Mouse (Mus musculus) midbrain, postnatal 0 days (tissue): ENCODE results near the gene Ppp2r5e. TPM values are rescaled to one million over a fixed set of nuclear protein-coding genes. Genes with fewer than 3 reads are reported as not detected.

Experiments
- ATAC-seq: fragments of 200-750 bp; cut with Nextera tagmentation; 2 replicates; pipeline ENCODE4 v1.8.0; 2017; ENCODE audit warnings: moderate number of reproducible peaks, mild to moderate bottlenecking, moderate TSS enrichment, moderate library complexity; ENCODE audit not compliant: low FRiP score
- DNase-seq: peaks from one replicate; pipeline ENCODE4 v3.0.0-alpha.2; 2015; ENCODE audit warnings: low spot score
- H3K27ac ChIP-seq: fragments of 300-500 bp; sonication (generic); 2 replicates; pipeline ENCODE4 v1.5.1; 2014; ENCODE audit warnings: low read depth, mild to moderate bottlenecking, low read length, mixed read lengths
- H3K27me3 ChIP-seq: fragments of 300-500 bp; sonication (generic); 2 replicates; pipeline ENCODE4 v1.6.1; 2014; ENCODE audit warnings: low read length, control low read depth, mixed read lengths; ENCODE audit not compliant: insufficient read depth
- H3K36me3 ChIP-seq: fragments of 300-500 bp; sonication (generic); 2 replicates; pipeline ENCODE4 v1.6.1; 2014; ENCODE audit warnings: low read length, control low read depth, mixed read lengths; ENCODE audit not compliant: insufficient read depth
- H3K4me1 ChIP-seq: fragments of 300-500 bp; sonication (generic); 2 replicates; pipeline ENCODE4 v1.6.1; 2014; ENCODE audit warnings: mild to moderate bottlenecking, control low read depth, antibody characterized with exemption, low read length, mixed read lengths; ENCODE audit not compliant: insufficient read depth
- H3K4me2 ChIP-seq: fragments of 300-500 bp; sonication (generic); 2 replicates; pipeline ENCODE4 v1.6.1; 2014; ENCODE audit warnings: low read depth, mild to moderate bottlenecking, low read length, mixed read lengths; ENCODE audit not compliant: poor library complexity, severe bottlenecking
- H3K4me3 ChIP-seq: fragments of 300-500 bp; sonication (generic); 2 replicates; pipeline ENCODE4 v1.5.1; 2014; ENCODE audit warnings: low read depth, mild to moderate bottlenecking, low read length, moderate library complexity
- H3K9ac ChIP-seq: fragments of 300-500 bp; sonication (generic); replicated peaks from 2 replicates; pipeline ENCODE4 v1.6.1; 2014; ENCODE audit warnings: mild to moderate bottlenecking, low read length, moderate library complexity, mixed read lengths; ENCODE audit not compliant: poor library complexity, severe bottlenecking
- H3K9me3 ChIP-seq: fragments of 300-500 bp; sonication (generic); 2 replicates; pipeline ENCODE4 v1.6.1; 2016; ENCODE audit warnings: low read length, control low read depth
- CTCF ChIP-seq: IDR thresholded peaks from 2 replicates; pipeline ENCODE4 v1.5.1; 2016; ENCODE audit warnings: antibody characterized with exemption, mild to moderate bottlenecking
- WGBS: fragments of 180-500 bp; shearing (Covaris S2); extraction: QIAGEN DNeasy Blood & Tissue Kit; methylation state at CpG from one replicate; pipeline ENCODE4 v1.1.7; 2014; 5-methylcytosine and 5-hydroxymethylcytosine counted together
- polyA plus RNA-seq: library from polyadenylated mRNA; unstranded; fragments of >200 nt; fragmentation: Nextera tagmentation; extraction: Ambion mirVana; gene quantifications from 2 replicates; pipeline ENCODE4 v1.2.1, GENCODE M21; 2015
- total RNA-seq: library from RNA; depleted of rRNA; stranded (reverse); fragments of >200 nt; gene quantifications from 2 replicates; pipeline ENCODE4 v1.2.3, GENCODE M21; 2014

Gene Ppp2r5e
- total and polyA plus RNA-seq, 2 experiments from 2014 or later: 22.8 to 32.9 TPM

DNA sequence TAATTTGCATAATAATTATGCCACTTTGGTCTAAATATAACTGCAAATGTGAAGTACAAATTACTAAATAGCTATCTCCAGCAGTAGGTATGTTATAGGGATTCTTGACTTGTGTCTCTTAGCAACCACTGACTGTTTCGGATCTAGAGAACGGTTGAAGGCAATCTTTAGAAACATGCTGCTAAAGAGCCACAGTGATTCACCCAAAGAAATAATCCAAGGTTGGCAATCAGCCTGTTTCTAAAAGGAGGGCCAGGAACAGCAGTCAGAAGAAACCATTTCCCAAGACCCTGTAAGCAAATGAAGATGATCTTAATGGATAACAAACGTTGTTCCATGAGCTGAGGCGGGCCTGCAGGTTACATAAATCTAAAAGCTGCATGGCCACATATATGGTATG is 117.9 kb downstream of the Ppp2r5e start:
- no peak for TF ChIP-seq CTCF
- H3K4me2 ChIP-seq: no peak overlapping the region
- no peak overlapping the region for H3K4me3 ChIP-seq
- WGBS: 40% methylated on average over 4 of the region's 4 CpGs
- H3K4me1 ChIP-seq: peaks cover 7% of the 10 kb centered on the region; the same call in 1 of the 2 replicates
- H3K9me3 ChIP-seq: no peaks in the 10 kb centered on the region
- no peak overlapping the region for H3K27ac ChIP-seq
- H3K36me3 ChIP-seq: no peaks in the 10 kb centered on the region
- no peak overlapping the region for H3K9ac ChIP-seq
- ATAC-seq (no peak), DNase-seq (peak; percentile 51)
- no peaks in the 10 kb centered on the region for H3K27me3 ChIP-seq

DNA sequence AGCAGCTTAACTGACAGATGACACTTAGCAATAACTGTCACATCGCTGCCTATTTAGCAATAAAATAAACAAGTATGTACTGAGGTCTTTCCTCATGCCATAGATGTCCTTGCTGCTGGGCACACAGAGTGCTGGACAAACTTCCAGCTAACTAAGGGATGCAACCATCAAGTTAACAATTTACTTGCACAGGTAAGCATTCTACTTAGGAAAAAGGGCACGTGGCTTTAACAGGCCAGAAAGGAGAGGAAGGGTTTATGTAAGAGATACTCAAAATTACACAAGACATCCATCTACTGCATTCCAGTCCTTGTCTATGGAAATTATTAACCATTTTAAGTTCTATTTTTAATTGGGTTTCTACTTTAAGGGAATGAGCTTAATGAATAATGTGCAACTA is 123.0 kb downstream of the Ppp2r5e start:
- TF ChIP-seq CTCF: no peak
- Histone ChIP-seq H3K27me3 (no peaks in the 10 kb centered on the region), H3K4me1 (peaks cover 4% of the 10 kb centered on the region; the same call in 1 of the 2 replicates), H3K27ac (no peak overlapping the region), H3K4me3 (no peak overlapping the region), H3K9me3 (no peaks in the 10 kb centered on the region), H3K36me3 (no peaks in the 10 kb centered on the region), H3K9ac (no peak overlapping the region), H3K4me2 (no peak overlapping the region)
- 98% methylated on average over 2 of the region's 2 CpGs for WGBS
- DNase-seq (no peak), ATAC-seq (no peak)

DNA sequence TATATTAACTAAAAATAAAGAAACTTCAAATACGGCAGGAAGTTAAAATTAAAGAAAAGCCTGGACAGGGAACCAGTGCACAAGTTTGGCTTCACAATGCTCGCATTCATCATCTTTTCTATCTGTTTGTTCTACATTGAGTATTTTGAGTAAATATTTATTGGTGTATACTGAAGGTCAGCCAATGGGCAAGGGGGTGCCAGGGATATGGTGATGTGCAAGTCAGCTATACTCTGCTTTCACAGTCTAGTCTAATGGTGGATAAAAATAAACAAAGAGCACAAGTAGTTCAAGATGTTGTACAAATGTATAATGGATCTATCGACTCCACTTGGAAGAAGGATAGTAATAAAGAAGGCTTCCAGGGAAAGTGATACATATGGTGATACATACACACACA is 123.9 kb downstream of the Ppp2r5e start:
- H3K27ac ChIP-seq: no peak overlapping the region
- no peaks in the 10 kb centered on the region for H3K9me3 ChIP-seq
- DNase-seq (no peak), ATAC-seq (no peak)
- peaks cover 6% of the 10 kb centered on the region; the same call in 1 of the 2 replicates for H3K36me3 ChIP-seq
- H3K4me2 ChIP-seq: no peak overlapping the region
- H3K4me1 ChIP-seq: no peaks in the 10 kb centered on the region
- WGBS: 88% methylated on average over 3 of the region's 3 CpGs
- H3K9ac ChIP-seq: no peak overlapping the region
- no peaks in the 10 kb centered on the region for H3K27me3 ChIP-seq
- H3K4me3 ChIP-seq: no peak overlapping the region
- TF ChIP-seq CTCF: no peak

DNA sequence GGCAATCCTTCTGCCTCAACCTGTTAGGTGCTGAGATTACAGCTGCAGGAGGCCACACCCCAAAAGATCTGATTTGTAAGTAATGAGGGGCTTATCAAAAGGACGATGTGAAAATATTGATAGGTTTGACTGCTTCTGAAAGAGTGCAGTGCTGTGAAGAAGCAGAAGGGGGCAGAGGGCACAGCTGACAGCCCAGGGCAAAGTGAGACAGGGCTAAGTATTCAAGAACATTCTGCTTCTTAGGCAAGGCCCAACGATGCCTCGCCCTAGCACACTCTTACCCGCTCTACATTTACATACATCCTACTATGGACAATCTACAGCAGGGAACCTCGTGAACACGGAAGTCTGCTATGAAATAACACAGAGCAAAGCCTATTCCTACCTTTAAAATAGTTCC is 128.2 kb downstream of the Ppp2r5e start:
- ATAC-seq: no peak
- Histone ChIP-seq H3K36me3 (peaks cover 19% of the 10 kb centered on the region), H3K4me1 (no peaks in the 10 kb centered on the region), H3K27me3 (no peaks in the 10 kb centered on the region), H3K9me3 (no peaks in the 10 kb centered on the region), H3K4me2 (no peak overlapping the region), H3K9ac (no peak overlapping the region), H3K27ac (no peak overlapping the region), H3K4me3 (no peak overlapping the region)
- no peak for DNase-seq
- 86% methylated on average over 6 of the region's 6 CpGs for WGBS
- peak; percentile 28; the same call in 1 of the 2 replicates for TF ChIP-seq CTCF

DNA sequence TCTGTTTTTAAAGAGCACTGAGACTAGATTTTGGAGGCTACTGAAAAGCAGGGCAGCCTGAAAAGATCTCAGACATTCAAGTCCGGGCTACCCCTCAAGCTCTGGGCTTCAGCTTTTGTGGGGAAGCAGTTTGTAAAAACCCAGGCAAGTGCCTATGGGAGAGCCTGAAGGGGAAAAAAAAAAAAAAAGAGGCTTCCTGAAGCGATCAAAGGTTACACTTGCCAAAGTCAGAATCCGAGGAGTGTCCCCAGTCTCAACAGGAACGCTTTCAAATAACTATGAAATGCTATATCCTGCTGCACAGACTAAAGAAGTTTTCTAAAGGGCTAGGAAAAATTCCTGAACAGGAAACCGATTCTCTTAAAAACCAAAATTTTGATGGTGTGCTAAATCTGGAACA is 128.9 kb downstream of the Ppp2r5e start:
- 83% methylated on average over 5 of the region's 5 CpGs for WGBS
- TF ChIP-seq CTCF: no peak
- peaks cover 19% of the 10 kb centered on the region for H3K36me3 ChIP-seq
- no peak overlapping the region; the same call in 1 of the 2 replicates for H3K9ac ChIP-seq
- DNase-seq: no peak
- no peak overlapping the region for H3K4me3 ChIP-seq
- no peak overlapping the region for H3K27ac ChIP-seq
- H3K4me2 ChIP-seq: no peak overlapping the region
- H3K4me1 ChIP-seq: no peaks in the 10 kb centered on the region
- H3K9me3 ChIP-seq: no peaks in the 10 kb centered on the region
- no peaks in the 10 kb centered on the region for H3K27me3 ChIP-seq
- no peak for ATAC-seq

DNA sequence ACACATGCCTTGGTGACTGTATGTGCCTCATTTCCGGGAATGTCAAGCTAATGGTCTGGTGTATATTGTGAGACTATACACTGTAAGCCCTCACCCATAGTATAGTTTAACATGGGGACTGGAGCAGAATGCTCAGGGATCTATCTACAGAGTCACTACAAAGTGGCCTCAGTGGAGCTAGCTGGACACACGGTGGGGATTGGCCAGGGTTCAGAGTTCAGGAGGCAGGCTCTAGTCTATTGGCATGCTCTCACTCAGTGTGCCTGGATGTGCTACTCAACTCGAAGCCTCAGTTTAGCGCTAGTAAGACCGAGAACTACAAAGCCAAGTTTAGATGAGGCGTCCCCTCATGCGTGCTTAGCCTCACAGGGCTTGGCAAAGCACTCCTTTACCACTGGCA is 129.8 kb downstream of the Ppp2r5e start:
- no peak overlapping the region for H3K9ac ChIP-seq
- no peak overlapping the region for H3K4me3 ChIP-seq
- no peaks in the 10 kb centered on the region for H3K4me1 ChIP-seq
- ATAC-seq (no peak), DNase-seq (no peak)
- H3K27ac ChIP-seq: no peak overlapping the region
- 92% methylated on average over 7 of the region's 7 CpGs for whole genome bisulfite sequencing
- no peak for TF ChIP-seq CTCF
- H3K9me3 ChIP-seq: no peaks in the 10 kb centered on the region
- H3K36me3 ChIP-seq: peaks cover 19% of the 10 kb centered on the region
- no peaks in the 10 kb centered on the region for H3K27me3 ChIP-seq
- H3K4me2 ChIP-seq: no peak overlapping the region
